Mouse (Mus musculus): Measurements from ENCODE around the gene Flt1.

DNA sequence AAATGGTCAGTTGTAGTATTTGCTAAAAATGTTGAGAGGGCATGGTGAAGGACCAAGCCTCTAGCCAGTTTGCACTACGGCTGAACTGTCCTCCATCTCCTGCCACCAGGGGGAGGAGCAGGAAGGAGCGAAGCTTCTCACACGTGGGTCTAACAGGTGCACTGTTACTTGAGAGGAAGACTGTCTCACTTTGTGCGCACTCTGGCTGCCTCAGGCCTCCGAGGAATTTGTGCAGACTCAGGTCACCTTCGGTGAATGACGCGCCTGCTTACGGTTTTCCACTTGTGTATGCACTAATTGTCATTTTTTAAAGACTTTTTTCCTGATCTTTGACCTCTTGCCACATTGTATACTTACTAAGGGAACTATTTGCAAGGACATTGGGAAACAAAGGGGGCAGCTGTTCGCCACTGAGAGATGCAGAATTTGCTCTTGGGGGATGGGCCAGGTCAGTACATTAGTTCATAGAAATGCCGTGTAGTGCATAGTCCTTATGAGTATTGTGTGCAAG, 180.0 kb downstream of the Flt1 start:
- no peak for TF ChIP-seq CTCF (IDR thresholded peaks at IDR 0.05; ENCODE audit: low read depth, low read length)
- TF ChIP-seq POLR2A (IDR thresholded peaks at IDR 0.05; ENCODE audit: borderline replicate concordance, low read depth, low read length), result no peak
